Mouse (Mus musculus) cortical plate, adult 2 months (tissue): ENCODE results near the gene Cfap69. TPM values are rescaled to one million over a fixed set of nuclear protein-coding genes. Genes with fewer than 3 reads are reported as not detected.

Experiments
- H3K27ac ChIP-seq: fragments of 200-500 bp; 2 replicates; pipeline ENCODE4 v1.5.1; 2012; ENCODE audit warnings: low read length, control low read depth, inconsistent platforms; ENCODE audit not compliant: insufficient read depth
- H3K4me1 ChIP-seq: fragments of 200-500 bp; 2 replicates; pipeline ENCODE4 v1.6.1; 2011; ENCODE audit warnings: low read length; ENCODE audit not compliant: control insufficient read depth, insufficient read depth
- H3K4me3 ChIP-seq: fragments of 200-500 bp; 2 replicates; pipeline ENCODE4 v1.5.1; 2011; ENCODE audit warnings: mild to moderate bottlenecking, low read length, control low read depth; ENCODE audit not compliant: insufficient read depth
- CTCF ChIP-seq: fragments of 200-500 bp; IDR thresholded peaks from 2 replicates; pipeline ENCODE4 v1.5.1; 2011; ENCODE audit warnings: mild to moderate bottlenecking, control low read depth, low read length; ENCODE audit not compliant: insufficient read depth; ENCODE audit errors: extremely low read depth
- POLR2A ChIP-seq: fragments of 200-500 bp; IDR thresholded peaks from 2 replicates; pipeline ENCODE4 v1.6.1; 2011; ENCODE audit warnings: mild to moderate bottlenecking, low read length, control low read depth; ENCODE audit not compliant: insufficient read depth; ENCODE audit errors: extremely low read depth
- polyA plus RNA-seq: library from polyadenylated mRNA; depleted of rRNA; stranded (reverse); fragments of >200 nt; gene quantifications from 2 replicates; pipeline ENCODE4 v1.2.3, GENCODE M21; 2012

Cfap69 gene
- polyA plus RNA-seq, 1 experiment: 15.6 TPM

DNA sequence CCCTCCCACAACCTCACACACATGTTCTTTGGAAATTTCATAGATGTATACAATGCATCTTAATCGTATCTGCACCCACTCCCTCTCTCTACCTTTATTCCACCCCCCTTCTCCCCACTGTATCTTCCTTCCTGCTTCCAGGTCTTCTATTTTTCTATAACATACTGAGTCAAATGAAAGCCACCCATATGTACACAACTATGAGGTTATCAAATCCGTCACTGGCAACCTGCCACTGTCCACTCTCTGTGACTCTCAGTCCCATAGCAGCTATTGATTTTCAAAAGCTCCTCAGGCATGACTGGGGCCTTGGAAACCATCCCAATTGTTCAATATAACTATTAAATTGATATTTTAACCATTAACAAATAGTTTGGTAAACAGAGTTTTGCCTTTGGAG, 6.1 kb downstream of the Cfap69 start:
- Histone ChIP-seq H3K27ac (no peak overlapping the region), H3K4me3 (no peak overlapping the region), H3K4me1 (no peaks in the 10 kb centered on the region)
- no peak for TF ChIP-seq POLR2A
- TF ChIP-seq CTCF: no peak

DNA sequence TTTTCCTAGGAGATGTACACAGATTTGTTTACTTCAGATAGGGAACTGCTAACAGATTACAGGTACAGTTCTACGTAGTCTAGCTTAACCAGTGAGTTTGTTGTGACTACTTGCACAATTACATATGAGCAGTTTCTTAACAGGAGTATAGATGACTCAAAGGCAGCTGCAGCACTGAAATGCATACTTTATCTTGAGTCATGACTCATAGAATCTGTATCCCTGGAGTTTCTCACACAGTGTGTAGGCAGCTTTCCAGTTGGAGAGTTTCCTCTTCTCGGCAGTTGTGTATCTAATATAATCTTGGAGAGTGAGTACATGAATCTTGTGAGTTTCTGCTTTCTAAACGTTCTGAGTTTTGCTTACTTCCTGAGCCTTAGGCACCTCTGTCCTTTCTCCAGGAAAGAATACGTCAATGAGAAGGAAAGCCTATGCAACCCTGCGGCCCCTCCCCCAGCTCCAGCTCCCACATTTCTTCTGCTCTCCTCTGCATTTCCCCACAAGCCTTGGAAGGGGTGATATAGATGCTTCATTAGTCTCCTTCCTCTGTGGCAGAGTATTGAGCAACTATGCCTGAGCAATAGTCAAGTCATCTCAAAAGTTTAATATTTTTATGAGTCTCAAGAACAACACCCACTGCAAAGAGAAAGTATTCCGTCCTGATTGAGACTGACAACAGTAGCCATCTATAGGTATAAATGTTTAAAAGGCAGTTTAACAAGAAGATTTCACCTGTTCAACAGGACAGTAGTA, 15.0 kb downstream of the Cfap69 start:
- Histone ChIP-seq H3K4me3 (no peak overlapping the region), H3K27ac (no peak overlapping the region), H3K4me1 (peaks cover 1% of the 10 kb centered on the region; the same call in 1 of the 2 replicates)
- TF ChIP-seq CTCF (no peak), POLR2A (no peak)

DNA sequence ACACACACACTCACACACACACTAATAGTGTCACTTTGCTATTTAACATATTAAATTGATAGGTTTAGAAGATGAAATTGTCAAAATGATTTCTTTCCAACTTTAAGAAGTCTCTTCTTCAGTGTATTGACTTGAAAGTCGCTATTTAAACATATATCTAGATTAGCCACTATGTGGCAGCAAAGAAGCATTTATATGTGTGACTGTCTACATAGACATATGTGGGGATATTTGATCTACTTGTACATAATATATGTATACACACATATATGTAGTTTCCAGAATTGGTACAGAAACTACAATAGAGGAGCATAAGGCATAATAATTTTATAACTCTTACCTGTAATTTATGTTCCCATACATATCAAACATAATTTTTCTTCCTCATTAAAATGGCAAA, 17.9 kb downstream of the Cfap69 start:
- Histone ChIP-seq H3K4me1 (peaks cover 1% of the 10 kb centered on the region; the same call in 1 of the 2 replicates), H3K4me3 (no peak overlapping the region), H3K27ac (no peak overlapping the region)
- no peak for TF ChIP-seq CTCF
- no peak for TF ChIP-seq POLR2A

DNA sequence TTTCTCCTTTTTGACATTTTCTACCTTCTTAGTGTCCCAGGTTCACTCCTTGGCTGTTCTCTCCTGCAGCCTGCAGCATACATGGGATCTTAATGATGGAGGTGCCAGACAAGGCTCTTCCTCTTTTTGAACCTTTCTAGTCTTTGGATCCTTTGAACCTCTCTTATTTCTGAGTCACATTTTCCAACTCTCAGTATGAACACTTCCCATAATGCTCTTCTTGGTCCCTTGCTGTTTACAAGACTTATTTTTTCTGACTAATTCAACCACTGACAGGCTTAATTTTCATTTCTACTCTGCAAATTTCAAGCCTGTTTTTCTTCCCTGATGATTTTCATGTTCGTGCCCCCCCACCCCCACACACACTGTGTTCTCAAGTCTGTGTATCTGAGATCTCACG, 25.5 kb downstream of the Cfap69 start:
- no peaks in the 10 kb centered on the region for H3K4me1 ChIP-seq
- H3K27ac ChIP-seq: no peak overlapping the region
- TF ChIP-seq CTCF (no peak), POLR2A (no peak)
- no peak overlapping the region for H3K4me3 ChIP-seq

DNA sequence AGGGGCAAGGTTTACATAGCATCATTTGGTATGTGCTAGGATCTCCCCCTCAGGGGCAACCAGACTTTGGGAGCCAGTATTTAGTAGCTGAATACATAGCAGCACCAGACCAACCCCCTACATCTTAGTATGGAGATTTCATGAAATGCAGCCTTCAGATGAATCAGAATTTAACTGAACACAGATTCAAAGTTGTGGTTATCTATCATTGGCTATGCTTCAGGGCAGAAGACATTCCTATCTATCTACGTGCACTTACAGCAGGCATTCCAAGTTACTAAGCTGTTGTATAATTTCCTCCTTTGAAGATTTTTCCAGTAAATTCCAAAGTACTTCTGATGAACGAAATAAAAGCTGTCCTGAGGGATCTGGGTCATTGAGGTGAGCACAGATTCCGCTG, 38.5 kb downstream of the Cfap69 start:
- no peak overlapping the region for H3K27ac ChIP-seq
- TF ChIP-seq CTCF: no peak
- no peak for TF ChIP-seq POLR2A
- no peak overlapping the region for H3K4me3 ChIP-seq

DNA sequence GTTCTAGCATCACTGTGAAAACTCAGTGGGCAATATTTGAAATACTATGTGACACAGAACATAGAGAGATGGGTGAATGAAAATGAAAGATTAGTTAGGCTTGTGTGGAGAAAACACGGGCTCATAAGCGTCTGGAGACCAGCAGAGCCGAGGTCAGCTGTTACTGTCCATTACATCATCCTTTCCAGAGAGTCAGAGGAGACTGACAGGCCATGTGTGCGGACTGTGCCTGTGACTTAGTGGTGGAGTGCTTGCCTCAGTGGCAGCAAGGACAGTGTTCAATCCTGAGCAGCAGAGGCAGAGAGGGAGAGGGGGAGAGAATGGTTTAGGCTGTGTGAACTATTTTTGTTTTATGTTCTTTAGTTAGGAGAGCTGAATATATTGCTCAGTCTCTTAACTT, 45.7 kb downstream of the Cfap69 start:
- Histone ChIP-seq H3K4me3 (no peak overlapping the region), H3K4me1 (no peaks in the 10 kb centered on the region), H3K27ac (no peak overlapping the region)
- TF ChIP-seq CTCF (no peak), POLR2A (no peak)

More for the DNA sequence above, 38.5 kb downstream of the Cfap69 start:
- H3K4me1 ChIP-seq: no peaks in the 10 kb centered on the region

DNA sequence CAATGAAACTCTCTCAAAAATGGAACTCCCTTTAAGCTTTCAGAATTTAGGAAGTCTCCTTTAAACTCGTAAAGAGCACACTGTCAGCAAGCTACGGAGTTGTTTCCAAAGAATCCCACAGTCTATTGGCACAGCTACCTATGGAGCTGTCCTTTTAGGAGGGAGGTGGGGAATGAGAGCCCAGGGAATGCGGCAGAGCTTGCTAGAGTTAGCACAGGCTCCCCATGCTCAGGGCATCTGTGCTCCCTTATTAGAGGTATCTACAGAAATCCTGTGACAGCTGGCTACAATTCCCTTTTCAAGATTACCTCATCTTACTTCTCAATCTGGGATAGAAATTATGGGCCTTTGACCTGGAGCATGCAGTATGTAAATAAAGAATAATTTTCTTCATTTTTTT, 53.5 kb downstream of the Cfap69 start:
- no peak overlapping the region for H3K4me3 ChIP-seq
- no peak for TF ChIP-seq POLR2A
- no peak for TF ChIP-seq CTCF
- no peak overlapping the region for H3K27ac ChIP-seq
- H3K4me1 ChIP-seq: no peaks in the 10 kb centered on the region

DNA sequence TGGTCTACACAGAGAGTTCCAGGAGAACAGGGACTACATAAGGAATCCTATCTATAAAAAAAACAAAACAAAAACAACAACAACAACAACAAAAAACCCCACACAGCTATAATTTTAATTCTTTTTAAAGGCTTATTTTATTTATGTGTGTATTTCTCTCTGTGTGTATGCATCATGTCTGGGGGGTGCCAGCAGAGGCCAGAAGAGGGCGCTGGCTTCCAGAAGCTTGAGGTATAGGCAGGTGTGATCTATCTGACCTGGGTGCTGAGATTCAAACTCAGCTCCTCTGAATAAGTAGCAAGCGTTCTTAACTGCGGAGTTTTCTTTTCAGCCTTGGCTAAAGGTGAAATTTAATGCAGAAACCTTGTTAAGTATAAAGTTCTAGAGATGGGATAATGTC, 76.4 kb downstream of the Cfap69 start:
- H3K27ac ChIP-seq: no peak overlapping the region
- no peaks in the 10 kb centered on the region for H3K4me1 ChIP-seq
- no peak for TF ChIP-seq CTCF
- no peak for TF ChIP-seq POLR2A
- H3K4me3 ChIP-seq: no peak overlapping the region

DNA sequence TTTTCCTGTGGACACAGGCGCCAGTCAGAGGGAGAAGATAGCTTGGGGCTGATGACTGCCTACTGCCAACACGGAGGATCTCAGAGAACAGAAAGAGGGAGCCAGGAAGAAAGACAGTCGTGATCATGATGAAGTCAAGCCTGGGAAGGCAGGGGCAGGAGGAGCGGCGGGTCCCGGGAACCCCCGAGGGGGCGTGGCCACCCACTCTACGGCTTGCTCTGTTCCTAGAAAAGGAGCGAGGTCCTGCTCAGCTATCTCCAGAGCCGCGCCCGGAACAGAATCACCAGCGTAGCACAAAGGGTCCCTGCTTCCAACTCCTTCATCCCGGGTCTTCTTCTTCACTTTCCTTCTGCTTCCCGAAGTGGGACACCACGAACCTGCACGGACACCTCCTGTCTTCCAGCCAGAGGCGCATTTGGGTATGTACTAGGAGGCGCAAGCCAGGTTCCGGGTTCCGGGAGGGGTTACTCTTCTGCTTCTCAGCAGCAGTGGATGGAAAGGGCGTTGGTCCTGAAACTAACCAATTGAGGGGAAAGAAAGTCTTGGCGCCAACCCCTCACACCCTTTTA, 90.2 kb downstream of the Cfap69 start, which contains the start of gene Gm8773:
TSS of gene Gm8773 (plus strand) at position 51 of the 569 bp plus-strand sequence.
- H3K27ac ChIP-seq: no peak within 1 kb of the TSS

DNA sequence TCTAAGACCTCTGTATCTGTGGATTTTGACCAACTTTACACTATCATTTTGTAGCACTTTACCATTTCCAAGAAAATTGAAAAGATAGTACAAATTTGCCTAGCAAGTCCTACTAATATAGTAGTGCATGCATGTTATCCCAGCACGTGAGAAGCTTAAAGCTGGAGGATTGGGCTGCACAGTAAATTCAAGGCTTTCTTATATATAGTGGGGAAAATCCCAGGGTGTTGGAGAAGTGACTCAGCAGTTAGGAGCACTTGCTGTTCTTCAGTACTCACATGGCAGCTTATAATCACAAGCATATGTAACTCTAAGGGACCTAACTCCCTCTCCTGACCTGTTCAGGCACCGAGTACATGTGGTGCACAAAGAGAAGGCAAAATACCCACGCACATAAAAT, 101.6 kb downstream of the Cfap69 start:
- Histone ChIP-seq H3K4me1 (no peaks in the 10 kb centered on the region), H3K4me3 (no peak overlapping the region), H3K27ac (no peak overlapping the region)
- TF ChIP-seq POLR2A: no peak
- TF ChIP-seq CTCF: no peak

More for the DNA sequence above, 90.2 kb downstream of the Cfap69 start, which contains the start of gene Gm8773:
- Histone ChIP-seq H3K4me1 (no peaks in the 10 kb centered on the region), H3K4me3 (peak within 1 kb of the TSS; percentile 53)
- no peak for TF ChIP-seq CTCF
- TF ChIP-seq POLR2A: no peak
